Mouse (Mus musculus) neural tube, embryonic 10.5 days (tissue): Measurements from ENCODE around the gene Srrm1.
A peak's percentile ranks its signal among the peaks of the same experiment; 100 is the strongest.
"Not testable (repeated sequence)": the region's sequence is repeated elsewhere in the genome, so short reads cannot be mapped to it uniquely, and the experiment has no call there.

Source experiments
- DNase-seq: peaks from one replicate; pipeline ENCODE4 v3.0.0-alpha.2; 2017; ENCODE audit warnings: low spot score; ENCODE audit errors: extremely low spot score

The Srrm1 gene

DNA sequence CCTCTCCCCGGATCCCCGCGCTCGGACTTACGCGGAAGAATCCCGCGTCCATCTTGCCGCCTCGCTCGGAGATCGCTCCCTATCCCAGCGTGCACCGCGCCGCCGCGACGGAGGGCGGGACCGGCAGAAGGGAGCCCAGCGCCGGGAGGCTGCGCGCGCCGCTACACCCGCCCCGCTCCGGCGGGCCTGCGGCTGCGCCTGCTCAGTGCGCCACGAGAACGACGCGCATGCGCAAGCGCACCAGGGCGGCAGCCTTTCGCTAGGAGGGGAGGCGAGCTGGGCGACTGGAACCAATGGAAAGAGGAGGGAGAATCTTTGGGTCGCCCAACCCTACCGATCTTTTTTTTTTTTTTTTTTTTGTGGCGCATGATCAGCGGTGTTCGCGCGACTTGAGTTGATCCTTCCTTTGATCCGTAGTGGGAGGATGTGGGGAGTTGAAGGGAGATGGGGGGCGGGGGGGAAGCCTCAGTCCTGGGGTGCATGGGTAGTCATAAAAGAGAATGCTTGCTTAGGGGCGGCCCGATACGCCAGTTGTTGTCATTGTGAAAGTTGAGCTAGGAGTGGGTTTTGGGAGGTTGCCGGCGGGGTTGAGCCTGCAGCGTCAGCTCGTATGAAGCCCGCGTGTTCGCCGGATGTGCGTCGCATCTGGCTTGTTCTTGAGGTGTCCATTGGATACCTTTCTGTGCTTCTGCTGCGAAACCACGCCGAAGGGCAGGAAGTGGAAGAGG lies at the start of gene Srrm1:
Gene Srrm1, minus strand, starts transcription at position 256 of the 728 bp plus-strand sequence.
- DNase-seq = peak; percentile 99

DNA sequence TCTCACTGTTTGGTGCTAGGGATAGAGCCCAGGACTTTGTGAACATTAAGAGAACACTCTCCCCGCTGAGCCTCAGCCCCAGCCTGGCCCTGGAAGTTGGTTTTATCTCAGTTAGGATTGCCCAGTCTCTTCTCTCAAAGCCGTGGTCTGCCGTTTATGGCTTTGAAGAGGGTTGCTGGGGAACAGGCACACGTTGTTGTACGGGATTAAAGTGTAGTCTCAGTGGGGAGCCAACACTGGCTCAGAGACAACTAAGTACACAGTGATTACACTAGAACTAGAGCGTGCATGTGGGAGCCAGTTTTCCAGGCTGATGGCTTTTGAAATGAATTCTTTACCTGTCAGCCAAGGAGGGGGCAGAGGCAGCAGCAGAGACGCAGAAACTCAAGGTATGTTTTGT lies 48.8 kb upstream of the Srrm1 start:
- no peak for DNase-seq

DNA sequence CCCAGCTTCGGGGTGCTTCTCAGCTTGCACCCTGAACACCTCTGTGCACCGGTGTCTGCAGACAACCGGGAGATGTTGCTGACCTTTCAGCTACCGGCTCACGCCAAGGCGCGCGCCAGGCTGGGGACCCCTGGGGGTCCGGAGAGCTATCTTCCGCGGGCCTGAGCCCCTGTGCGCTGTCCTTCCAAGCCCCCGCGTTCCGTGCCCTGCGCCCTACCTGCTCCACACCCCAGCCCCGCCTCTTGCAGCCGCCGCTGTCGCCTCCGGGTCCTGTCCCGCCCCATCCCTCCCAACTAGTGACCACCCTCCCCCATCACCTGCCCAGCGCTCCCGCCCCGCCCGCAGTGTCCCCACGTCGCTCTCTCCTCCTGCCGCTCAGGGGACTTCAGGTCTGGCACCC lies 44.9 kb upstream of the Srrm1 start, which contains the start of gene Ncmap:
Gene Ncmap, minus strand, starts transcription at position 237 of the 400 bp plus-strand sequence.
- peak; percentile 29 for DNase-seq

DNA sequence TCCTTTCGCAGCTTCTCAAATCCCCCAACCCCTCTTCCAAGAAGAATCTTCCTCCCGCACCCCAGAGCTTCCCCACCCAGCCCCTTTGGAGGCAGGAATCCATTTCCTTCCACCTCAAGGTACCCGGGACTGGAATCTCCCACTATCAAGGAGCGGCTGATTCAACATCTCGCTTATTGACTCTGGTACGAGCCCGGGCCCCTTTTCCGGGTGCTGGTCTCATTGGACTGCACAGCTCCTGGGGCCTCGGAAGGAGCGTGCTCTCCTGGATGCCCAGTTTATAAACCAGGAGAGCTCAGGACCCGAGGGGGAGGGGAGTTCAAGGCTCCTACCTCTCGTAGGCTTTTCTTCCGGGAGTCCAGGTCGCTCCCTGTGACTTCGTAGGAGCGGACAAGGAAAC lies 44.4 kb upstream of the Srrm1 start:
- DNase-seq = peak; percentile 23

DNA sequence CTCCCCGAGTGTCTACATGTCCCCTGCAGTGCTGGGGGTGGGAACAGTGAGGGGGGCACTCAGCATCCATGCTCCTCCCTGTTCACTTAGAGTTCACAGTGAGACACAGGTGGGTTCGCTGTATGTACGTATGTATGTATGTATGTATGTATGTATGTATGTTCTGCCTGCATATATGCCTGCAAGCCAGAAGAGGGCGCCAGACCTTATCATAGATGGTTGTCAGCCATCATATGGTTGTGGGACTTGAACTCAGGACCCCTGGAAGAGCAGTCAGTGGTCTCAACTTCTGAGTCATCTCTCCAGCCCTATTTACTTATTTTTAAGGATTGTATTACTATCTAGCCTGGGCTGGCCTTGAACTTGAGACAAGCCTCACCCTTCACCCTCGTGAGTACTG lies 43.2 kb upstream of the Srrm1 start:
- no peak for DNase-seq

DNA sequence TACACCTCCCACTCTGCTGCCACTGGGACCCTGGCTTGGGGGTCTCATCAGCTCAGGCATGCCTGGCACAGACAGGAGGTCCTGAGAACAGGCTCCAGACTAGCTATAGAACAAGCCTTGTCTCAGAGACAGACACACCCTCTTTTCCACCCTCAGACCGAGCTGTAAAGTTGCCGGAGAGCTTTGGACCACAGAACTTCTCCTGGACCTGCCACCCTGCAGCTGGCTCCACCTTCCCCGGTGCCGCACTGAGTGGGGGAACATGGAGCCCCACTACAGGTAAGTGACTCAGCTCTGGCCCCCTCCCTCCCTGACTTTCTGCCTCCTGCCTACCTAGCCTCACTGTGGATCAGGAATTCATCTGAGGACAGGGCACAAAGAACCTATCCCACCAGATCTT lies 42.3 kb upstream of the Srrm1 start:
- no peak for DNase-seq

DNA sequence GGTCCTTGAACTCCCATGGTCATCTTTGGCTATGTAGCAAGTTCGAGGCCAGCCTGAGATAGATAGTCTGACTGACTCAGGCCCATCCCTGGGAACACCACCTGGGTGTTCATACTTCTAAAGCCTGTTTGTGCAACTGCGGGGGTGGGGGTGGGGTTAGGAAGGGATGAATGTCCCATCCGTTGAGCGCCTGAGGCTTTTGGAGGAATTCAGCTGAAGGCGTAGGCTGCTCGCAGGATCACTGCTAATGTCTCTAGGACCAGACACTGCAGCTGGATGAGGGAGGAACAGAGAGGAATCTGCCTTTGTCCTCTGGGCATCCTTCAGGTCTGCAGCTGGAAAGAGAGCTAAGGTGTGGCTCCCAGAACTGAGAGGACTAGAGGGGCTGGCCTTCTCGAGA lies 41.5 kb upstream of the Srrm1 start:
- DNase-seq = no peak

DNA sequence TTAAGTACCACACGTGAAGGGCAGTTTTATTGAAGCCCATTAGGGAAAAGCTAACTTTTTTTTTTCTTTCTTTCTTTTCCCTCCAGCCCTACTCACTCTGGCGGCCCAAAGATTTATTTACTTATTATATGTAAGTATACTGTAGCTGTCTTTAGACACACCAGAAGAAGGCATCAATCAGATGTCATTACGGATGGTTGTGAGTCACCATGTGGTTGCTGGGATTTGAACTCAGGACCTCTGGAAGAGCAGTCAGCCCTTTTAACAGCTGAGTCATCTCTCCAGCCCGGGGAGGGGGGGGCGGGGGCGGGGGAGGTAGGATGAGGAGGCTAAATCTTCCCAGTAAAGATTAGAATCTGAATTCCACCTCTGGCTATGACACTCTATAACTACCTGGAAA lies 40.3 kb upstream of the Srrm1 start:
- DNase-seq = no peak

DNA sequence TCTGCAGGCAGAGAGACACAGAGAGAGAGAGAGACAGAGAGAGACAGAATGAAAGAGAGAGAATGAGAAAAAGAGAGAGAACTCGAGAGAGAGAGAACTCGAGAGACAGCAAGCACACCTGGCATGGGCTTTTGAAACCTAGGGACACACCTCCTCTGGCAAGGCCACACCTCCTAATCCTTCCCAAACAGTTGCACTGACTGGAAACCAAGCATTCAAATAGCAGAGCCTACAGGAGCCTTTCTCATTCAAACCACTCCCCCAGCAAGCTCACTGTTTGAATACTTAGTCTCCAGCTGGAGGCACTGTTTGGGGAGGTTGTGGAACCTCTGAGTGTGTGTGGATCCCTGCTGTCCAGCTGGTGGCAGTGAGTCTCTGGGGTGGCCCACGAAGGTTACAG lies 39.7 kb upstream of the Srrm1 start:
- DNase-seq = no peak

DNA sequence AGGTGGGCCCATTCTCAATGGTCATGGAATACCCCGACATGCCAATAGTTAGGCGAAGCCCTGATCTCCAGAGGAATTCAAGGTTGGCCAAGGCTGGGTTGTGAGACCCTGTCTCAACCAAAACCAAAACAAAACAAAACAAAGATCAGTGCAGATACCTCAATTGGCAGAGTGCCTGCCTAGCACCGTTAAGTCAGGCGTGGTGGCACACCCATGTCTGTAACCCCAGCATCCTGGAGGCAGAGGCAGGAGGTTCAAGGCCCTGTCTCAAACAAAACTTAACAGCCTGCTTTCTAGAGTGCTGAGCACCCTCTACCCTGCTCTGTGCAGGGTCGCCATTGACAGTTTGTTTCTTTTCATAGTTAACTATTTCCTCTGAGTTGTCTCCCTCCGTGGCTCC lies 37.9 kb upstream of the Srrm1 start:
- no peak for DNase-seq

DNA sequence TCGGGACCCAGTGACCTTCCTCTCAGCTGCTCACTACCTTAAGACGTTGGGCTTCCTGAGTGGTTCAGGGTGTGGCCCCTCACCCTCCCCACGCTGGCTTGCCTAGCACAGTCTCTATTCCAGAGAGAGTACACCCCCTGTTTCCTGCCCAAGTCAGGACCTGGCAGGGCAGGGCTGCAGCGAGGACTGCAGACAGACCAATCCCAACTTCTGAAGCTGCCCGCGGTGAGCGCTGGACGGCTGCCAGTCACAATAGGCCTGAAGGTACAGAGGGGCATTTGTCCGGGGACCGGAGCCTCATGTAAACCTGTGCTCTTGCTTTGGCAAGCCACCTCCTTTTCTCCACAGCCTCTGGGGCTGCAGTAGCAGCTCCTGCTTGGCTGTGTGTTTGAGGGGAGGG lies 32.5 kb upstream of the Srrm1 start:
- DNase-seq = no peak

DNA sequence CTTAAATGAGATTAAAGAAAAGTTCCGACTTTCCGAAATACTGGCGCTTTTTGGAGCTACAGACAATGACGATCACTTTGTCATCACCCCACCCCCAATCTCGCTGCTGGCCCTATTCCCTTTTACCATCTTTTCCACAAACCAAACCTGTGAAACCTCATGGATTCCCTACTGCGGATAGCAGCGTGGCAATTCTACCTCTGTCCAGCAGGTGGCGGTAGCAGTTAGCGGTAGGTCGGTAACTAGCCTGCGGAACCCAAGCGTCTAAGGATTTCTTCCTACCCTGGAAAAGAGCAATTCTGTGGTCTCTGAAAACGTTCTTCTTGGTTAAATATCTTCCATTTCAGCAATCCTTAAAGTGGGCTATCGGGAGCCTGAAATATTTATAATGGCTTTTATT lies 29.2 kb upstream of the Srrm1 start:
- DNase-seq = peak; percentile 76

DNA sequence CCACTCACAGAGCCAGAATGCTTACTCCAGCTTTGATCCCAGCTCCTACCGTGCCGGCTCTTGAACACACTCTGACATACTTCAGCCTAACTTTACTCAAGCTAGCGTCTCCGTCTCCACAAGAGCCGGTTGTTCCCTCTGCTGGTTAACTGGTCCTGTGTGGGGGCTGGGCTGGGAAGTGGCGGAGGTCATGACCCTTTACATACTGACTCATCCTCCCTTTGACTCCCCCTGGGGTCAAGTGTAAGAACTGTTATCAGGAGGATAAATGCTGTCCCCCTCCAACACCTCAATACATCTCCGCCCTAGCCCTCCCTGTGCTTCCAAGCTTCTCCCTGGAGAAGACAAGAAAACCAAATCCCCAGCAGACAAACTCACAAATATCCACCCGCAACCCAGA lies 28.2 kb upstream of the Srrm1 start:
- DNase-seq = no peak

DNA sequence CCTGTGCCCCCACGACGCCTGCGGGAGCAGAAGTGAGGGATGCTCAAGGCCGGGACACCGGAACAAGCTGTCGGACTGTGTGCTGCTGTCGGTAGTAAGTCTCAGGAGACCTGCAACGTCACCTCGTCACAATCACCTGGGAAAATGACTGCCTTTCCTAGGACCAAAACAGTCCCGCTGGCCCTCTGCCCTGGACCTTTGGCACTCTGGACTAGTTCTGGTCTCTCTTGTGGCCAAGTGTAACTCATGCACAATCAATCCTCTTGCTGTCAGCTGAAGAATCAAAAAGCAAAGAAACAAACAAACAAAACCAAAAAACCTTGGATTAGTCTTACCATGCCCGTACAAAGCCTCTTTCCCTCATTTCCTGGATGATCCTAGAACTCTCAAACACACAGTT lies 24.1 kb upstream of the Srrm1 start:
- no peak for DNase-seq

DNA sequence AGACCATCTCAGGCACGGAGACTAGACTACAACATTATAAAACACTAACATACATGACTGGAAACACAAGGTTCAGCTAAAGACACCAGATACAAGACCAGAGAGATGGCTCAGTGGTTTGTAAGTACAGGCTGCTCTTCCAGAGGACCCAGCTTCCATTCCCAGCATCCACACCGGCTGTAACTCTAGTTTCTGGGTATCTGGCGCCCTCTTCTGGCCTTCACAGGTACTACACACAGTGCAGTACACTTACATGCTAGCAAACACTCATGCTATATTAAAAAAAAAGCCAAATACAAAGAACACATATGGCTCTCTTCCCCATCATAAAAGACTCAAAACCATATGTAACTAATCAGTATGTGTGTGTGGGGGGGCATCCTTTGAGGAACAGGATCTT lies 22.3 kb upstream of the Srrm1 start:
- no peak for DNase-seq

DNA sequence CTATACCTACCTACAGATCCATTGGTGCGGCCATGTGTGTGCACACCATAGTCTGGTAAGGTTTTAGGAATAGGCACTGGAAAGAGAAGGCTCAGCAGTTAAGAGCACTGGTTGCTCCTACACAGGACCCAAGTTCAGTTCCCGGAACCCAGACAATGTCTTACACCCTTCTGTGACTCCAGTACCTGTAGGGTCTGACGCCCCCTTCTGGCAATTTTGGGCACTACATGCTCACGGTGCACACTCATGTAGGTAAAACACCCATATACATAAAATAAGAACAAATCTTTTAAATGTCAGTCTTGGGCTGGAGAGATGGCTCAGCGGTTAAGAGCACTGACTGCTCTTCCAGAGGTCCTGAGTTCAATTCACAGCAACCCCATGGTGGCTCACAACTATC lies 20.2 kb upstream of the Srrm1 start:
- no peak for DNase-seq

DNA sequence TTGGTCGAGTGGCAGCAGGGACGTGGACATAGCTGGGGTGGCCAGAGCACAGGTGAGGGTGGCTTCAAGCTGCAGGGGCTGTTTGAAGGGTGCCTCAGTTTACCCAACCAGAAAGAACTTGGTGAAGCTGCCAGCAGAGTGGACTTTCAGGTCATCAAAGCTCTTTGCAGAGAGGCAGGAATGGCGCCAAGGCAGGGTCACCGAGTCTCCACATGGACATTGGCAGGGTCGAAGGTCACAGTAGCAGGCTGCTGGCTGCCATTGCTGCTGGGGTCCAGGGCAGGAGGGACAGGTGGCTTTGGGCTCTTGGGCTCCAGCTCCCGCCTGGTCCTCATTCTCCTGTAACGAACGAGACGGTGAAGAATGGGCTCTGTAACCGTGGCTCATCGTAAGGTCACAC lies 17.3 kb upstream of the Srrm1 start:
- no peak for DNase-seq

DNA sequence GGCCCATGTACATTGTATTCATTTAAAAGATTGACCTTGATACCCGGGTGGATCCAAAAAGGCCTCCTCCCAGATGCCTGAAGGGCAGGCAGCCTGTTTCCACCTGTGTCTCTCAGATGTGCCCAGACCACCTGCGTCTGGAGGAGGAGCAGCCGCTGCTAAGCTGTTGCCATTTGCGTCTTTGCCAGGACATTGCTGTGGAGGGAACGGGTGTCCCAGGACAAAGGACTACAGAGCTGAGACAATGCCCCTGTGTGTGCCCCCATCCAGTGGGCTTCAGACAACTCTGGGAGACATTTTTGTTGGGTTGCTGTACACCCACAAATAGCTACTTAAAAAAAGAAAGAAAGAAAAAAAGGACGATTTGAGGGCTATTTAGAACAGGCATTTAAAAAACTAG lies 9.7 kb upstream of the Srrm1 start:
- DNase-seq = no peak

DNA sequence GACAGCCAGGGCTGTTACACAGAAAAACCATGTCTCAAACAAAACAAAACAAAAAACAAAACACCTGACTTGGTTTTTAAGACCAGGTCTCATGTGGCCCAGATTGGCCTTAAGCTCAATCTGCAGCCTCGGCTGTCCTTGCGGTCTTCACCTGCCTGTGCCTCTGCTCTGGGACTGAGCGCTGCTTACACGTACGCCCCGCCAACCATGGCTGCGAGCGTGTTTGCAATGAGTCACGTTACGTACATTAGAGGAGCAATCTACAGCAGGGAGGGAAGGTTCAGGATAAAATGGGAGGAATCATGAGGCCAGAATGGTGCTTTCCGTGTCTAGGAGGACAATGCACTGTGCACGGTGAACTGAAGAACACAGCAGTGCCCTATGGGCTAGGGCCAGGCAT lies 8.6 kb upstream of the Srrm1 start:
- no peak for DNase-seq

DNA sequence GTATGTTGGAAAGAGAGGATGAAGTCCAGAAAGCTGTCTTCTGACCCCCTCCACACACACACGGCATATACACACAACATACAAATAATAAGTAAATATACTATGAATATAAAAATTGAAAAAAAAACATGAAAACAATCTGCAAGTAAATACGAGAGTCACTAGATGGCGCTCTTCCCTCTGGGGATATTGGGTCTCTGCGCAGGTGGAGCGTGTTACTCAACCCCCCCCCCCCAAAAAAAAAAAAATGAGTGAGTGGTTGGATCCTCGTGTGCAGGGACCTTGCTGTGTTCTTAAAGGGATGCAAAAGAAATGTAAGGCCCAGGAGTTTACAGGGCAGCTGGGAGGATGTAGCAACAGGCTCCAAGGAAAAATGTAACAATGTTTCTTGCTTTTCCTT lies 5.6 kb upstream of the Srrm1 start:
- no peak for DNase-seq

DNA sequence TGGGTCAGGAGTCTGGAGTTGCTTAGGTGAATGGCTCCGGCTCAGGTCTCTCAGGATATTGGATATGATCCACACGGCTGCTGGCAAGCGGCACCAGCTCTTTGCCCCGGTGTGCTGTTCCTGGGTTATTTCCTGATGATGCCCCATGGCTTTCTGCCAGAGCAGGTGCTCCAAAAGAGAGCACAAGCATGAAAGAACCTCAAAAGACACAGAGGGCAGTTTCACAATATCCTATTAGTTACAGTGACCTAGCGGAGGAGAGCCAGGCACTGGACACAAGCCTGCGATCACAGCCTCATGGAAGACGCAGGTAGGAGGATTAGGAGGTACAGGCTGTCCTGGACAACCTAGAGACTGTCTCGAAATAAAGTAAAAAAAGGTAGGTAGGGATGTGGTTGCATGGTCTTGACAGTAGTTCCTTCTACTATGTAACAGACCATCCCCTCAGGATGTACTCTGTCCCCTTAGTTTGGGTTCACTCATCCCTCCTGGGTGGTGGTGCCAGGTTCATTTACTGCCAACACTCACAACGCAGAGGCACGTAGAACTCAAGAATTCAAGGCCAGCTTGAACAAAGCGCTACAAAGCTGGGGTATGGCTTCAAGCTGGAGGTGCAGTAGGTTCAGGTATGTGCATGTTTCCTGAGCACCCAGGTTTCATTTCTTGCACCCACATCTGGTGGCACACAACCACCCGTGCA lies 4.2 kb upstream of the Srrm1 start:
- DNase-seq = no peak

DNA sequence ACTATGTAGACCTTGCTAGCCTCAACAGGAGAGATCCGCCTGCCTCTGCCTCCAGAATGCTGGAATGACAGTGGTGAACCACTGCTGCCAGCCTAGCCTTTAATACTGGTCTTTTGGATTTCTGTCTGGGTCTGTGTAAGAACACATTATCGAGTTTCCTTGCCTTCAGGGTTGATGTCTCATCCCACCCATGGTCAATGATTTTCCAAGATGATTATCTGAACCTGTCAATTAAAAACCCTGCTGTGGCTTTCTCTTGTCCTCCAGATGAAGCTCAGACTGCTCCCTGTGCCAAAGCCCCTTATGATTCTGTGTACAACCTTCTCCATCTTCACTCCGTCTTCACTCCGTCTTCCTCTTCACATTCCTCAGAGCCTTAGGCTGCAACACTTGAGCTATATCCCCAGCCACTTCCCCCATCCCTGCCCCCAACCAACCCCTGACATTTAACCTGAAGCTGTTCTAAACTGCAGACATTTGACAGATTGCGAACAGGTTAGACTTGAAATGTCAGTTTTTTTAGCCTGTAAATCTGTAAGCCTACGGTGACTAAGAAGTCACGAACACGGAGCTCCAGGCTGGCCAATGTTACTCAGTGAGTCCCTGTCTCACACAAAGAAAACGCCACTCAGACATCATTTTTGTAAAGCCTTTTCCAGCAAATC lies 2.9 kb upstream of the Srrm1 start:
- DNase-seq = no peak

DNA sequence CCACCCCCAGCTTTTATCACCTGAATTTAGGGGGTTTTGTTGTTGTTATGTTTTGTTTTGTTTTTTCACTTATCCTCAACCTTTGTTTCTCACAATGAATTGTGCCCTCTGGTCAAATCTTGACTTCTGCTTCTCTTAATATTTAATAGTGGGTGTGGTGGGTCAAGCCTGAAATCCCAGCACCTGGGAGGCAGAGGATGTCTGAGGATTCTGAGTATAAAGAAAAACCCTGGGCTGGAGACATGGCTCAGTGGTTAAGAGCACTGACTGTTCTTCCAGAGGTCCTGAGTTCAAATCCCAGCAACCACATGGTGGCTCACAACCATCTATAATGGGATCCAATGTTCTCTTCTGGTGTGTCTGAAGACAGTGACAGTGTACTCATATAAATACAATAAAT lies 1.6 kb upstream of the Srrm1 start:
- not testable (repeated sequence) for DNase-seq
